Mouse (Mus musculus): ENCODE data around the gene March1. TPM values are rescaled to one million over a fixed set of nuclear protein-coding genes. Genes with fewer than 3 reads are reported as not detected.
A peak's percentile ranks its signal among the peaks of the same experiment; 100 is the strongest.

The March1 gene
- polyA plus RNA-seq, 1 experiment from 2014 or later, result 0.20 TPM

GRCm38 (mm10) chr8:65775815-65776214 is 158.1 kb downstream of the March1 start:
- WGBS, result 77% methylated on average over 2 of the region's 2 CpGs

GRCm38 (mm10) chr8:65781156-65781555 is 163.5 kb downstream of the March1 start:
- Histone ChIP-seq H3K4me1 (replicated peaks) (no peaks in the 10 kb centered on the region), H3K9me3 (no peaks in the 10 kb centered on the region), H3K4me3 (replicated peaks) (no peak overlapping the region), H3K27me3 (no peaks in the 10 kb centered on the region), H3K27ac (no peak overlapping the region), H3K36me3 (no peaks in the 10 kb centered on the region), H3K9ac (replicated peaks) (no peak overlapping the region), H3K4me2 (no peak overlapping the region)
- no peak for ATAC-seq (ENCODE audit: insufficient number of reproducible peaks, insufficient read depth, low FRiP score, low TSS enrichment, low read depth)
- 44% methylated on average over 5 of the region's 5 CpGs for WGBS

More at GRCm38 (mm10) chr8:65775815-65776214, 158.1 kb downstream of the March1 start:
- no peaks in the 10 kb centered on the region for H3K9me3 ChIP-seq
- H3K4me1 ChIP-seq (replicated peaks), result no peaks in the 10 kb centered on the region
- no peak overlapping the region for H3K9ac ChIP-seq (replicated peaks)
- H3K27me3 ChIP-seq, result no peaks in the 10 kb centered on the region
- no peak overlapping the region for H3K4me3 ChIP-seq (replicated peaks)
- ATAC-seq (ENCODE audit: insufficient number of reproducible peaks, insufficient read depth, low FRiP score, low TSS enrichment, low read depth), result no peak
- H3K4me2 ChIP-seq, result no peak overlapping the region
- H3K36me3 ChIP-seq, result no peaks in the 10 kb centered on the region
- no peak overlapping the region for H3K27ac ChIP-seq

- H3K9me3 ChIP-seq, result no peaks in the 10 kb centered on the region
- 83% methylated on average over 2 of the region's 2 CpGs for WGBS
- no peaks in the 10 kb centered on the region for H3K36me3 ChIP-seq
- H3K27me3 ChIP-seq, result no peaks in the 10 kb centered on the region
- H3K9ac ChIP-seq (replicated peaks), result no peak overlapping the region
- no peak for ATAC-seq (ENCODE audit: insufficient number of reproducible peaks, insufficient read depth, low FRiP score, low TSS enrichment, low read depth)
- H3K4me3 ChIP-seq (replicated peaks), result no peak overlapping the region
- H3K4me1 ChIP-seq (replicated peaks), result no peaks in the 10 kb centered on the region
- no peak overlapping the region for H3K4me2 ChIP-seq
- no peak overlapping the region for H3K27ac ChIP-seq
These were observed 195.3 kb downstream of the March1 start for GRCm38 (mm10) chr8:65812971-65813370.

- Histone ChIP-seq H3K27ac (no peak overlapping the region), H3K9ac (replicated peaks) (no peak overlapping the region), H3K36me3 (no peaks in the 10 kb centered on the region), H3K4me2 (no peak overlapping the region), H3K9me3 (peaks cover 4% of the 10 kb centered on the region; the same call in 1 of the 2 replicates), H3K4me1 (replicated peaks) (no peaks in the 10 kb centered on the region), H3K27me3 (no peaks in the 10 kb centered on the region), H3K4me3 (replicated peaks) (no peak overlapping the region)
- no peak for ATAC-seq (ENCODE audit: insufficient number of reproducible peaks, insufficient read depth, low FRiP score, low TSS enrichment, low read depth)
- WGBS, result 80% methylated on average over 3 of the region's 3 CpGs
These were observed 304.8 kb downstream of the March1 start for GRCm38 (mm10) chr8:65922294-65923019.

- no peaks in the 10 kb centered on the region for H3K36me3 ChIP-seq
- ATAC-seq (ENCODE audit: insufficient number of reproducible peaks, insufficient read depth, low FRiP score, low TSS enrichment, low read depth), result no peak
- no peaks in the 10 kb centered on the region for H3K27me3 ChIP-seq
- H3K4me3 ChIP-seq (replicated peaks), result no peak overlapping the region
- no peak overlapping the region for H3K27ac ChIP-seq
- 32% methylated on average over 5 of the region's 5 CpGs for WGBS
- no peak overlapping the region for H3K9ac ChIP-seq (replicated peaks)
- no peak overlapping the region for H3K4me2 ChIP-seq
- no peaks in the 10 kb centered on the region for H3K9me3 ChIP-seq
- no peaks in the 10 kb centered on the region for H3K4me1 ChIP-seq (replicated peaks)
These were observed 339.2 kb downstream of the March1 start for GRCm38 (mm10) chr8:65956948-65957347.

- no peaks in the 10 kb centered on the region for H3K9me3 ChIP-seq
- H3K4me3 ChIP-seq (replicated peaks), result no peak overlapping the region
- no peaks in the 10 kb centered on the region for H3K4me1 ChIP-seq (replicated peaks)
- no peak overlapping the region for H3K9ac ChIP-seq (replicated peaks)
- H3K36me3 ChIP-seq, result no peaks in the 10 kb centered on the region
- no peak overlapping the region for H3K27ac ChIP-seq
- no peak for ATAC-seq (ENCODE audit: insufficient number of reproducible peaks, insufficient read depth, low FRiP score, low TSS enrichment, low read depth)
- H3K27me3 ChIP-seq, result no peaks in the 10 kb centered on the region
- no peak overlapping the region for H3K4me2 ChIP-seq
These were observed 339.8 kb downstream of the March1 start for GRCm38 (mm10) chr8:65957492-65957891.

- 21% methylated on average over 10 of the region's 10 CpGs for WGBS
- H3K4me1 ChIP-seq (replicated peaks), result no peaks in the 10 kb centered on the region
- no peak for ATAC-seq (ENCODE audit: insufficient number of reproducible peaks, insufficient read depth, low FRiP score, low TSS enrichment, low read depth)
- no peak overlapping the region for H3K4me3 ChIP-seq (replicated peaks)
- no peak overlapping the region for H3K27ac ChIP-seq
- peaks cover 8% of the 10 kb centered on the region; the same call in 1 of the 2 replicates for H3K27me3 ChIP-seq
- H3K9ac ChIP-seq (replicated peaks), result 0 out of 2 replicates have a peak overlapping the region, but pooled peaks have one; percentile 8
- H3K36me3 ChIP-seq, result no peaks in the 10 kb centered on the region
- H3K9me3 ChIP-seq, result no peaks in the 10 kb centered on the region
- no peak overlapping the region for H3K4me2 ChIP-seq
These were observed 349.0 kb downstream of the March1 start for GRCm38 (mm10) chr8:65966502-65967222.

GRCm38 (mm10) chr8:65967223-65967778 is 349.6 kb downstream of the March1 start:
- Histone ChIP-seq H3K9ac (replicated peaks) (no peak overlapping the region), H3K4me1 (replicated peaks) (no peaks in the 10 kb centered on the region), H3K27me3 (peaks cover 8% of the 10 kb centered on the region; the same call in 1 of the 2 replicates), H3K27ac (no peak overlapping the region), H3K4me3 (replicated peaks) (no peak overlapping the region), H3K36me3 (no peaks in the 10 kb centered on the region), H3K9me3 (no peaks in the 10 kb centered on the region), H3K4me2 (no peak overlapping the region)
- ATAC-seq (ENCODE audit: insufficient number of reproducible peaks, insufficient read depth, low FRiP score, low TSS enrichment, low read depth), result no peak
- WGBS, result 74% methylated on average over 8 of the region's 8 CpGs

- no peaks in the 10 kb centered on the region for H3K4me1 ChIP-seq (replicated peaks)
- no peaks in the 10 kb centered on the region for H3K27me3 ChIP-seq
- no peak overlapping the region for H3K27ac ChIP-seq
- H3K9me3 ChIP-seq, result no peaks in the 10 kb centered on the region
- H3K4me3 ChIP-seq (replicated peaks), result no peak overlapping the region
- no peak for ATAC-seq (ENCODE audit: insufficient number of reproducible peaks, insufficient read depth, low FRiP score, low TSS enrichment, low read depth)
- no peaks in the 10 kb centered on the region for H3K36me3 ChIP-seq
- 83% methylated on average over 5 of the region's 5 CpGs for WGBS
- H3K4me2 ChIP-seq, result no peak overlapping the region
- no peak overlapping the region for H3K9ac ChIP-seq (replicated peaks)
These were observed 359.2 kb downstream of the March1 start for GRCm38 (mm10) chr8:65976905-65977304.

GRCm38 (mm10) chr8:65982039-65982438 is 364.3 kb downstream of the March1 start:
- Histone ChIP-seq H3K27ac (no peak overlapping the region), H3K27me3 (no peaks in the 10 kb centered on the region), H3K4me3 (replicated peaks) (no peak overlapping the region), H3K4me1 (replicated peaks) (no peaks in the 10 kb centered on the region), H3K36me3 (no peaks in the 10 kb centered on the region), H3K9ac (replicated peaks) (no peak overlapping the region), H3K9me3 (no peaks in the 10 kb centered on the region), H3K4me2 (no peak overlapping the region)
- 78% methylated on average over 2 of the region's 2 CpGs for WGBS
- no peak for ATAC-seq (ENCODE audit: insufficient number of reproducible peaks, insufficient read depth, low FRiP score, low TSS enrichment, low read depth)

- Histone ChIP-seq H3K36me3 (no peaks in the 10 kb centered on the region), H3K27me3 (no peaks in the 10 kb centered on the region), H3K9me3 (no peaks in the 10 kb centered on the region), H3K27ac (no peak overlapping the region), H3K4me3 (replicated peaks) (no peak overlapping the region), H3K4me2 (no peak overlapping the region), H3K4me1 (replicated peaks) (no peaks in the 10 kb centered on the region), H3K9ac (replicated peaks) (no peak overlapping the region)
- 85% methylated on average over 1 of the region's 1 CpGs for WGBS
- no peak for ATAC-seq (ENCODE audit: insufficient number of reproducible peaks, insufficient read depth, low FRiP score, low TSS enrichment, low read depth)
These were observed 370.0 kb downstream of the March1 start for GRCm38 (mm10) chr8:65987665-65988064.

Data from limb, embryonic 12.5 days (tissue).